Mouse (Mus musculus) naive thymus-derived CD4-positive, alpha-beta T cell, adult 2 months (primary cell): ENCODE measurements around the gene Haghl.
"Not testable (repeated sequence)": the region's sequence is repeated elsewhere in the genome, so short reads cannot be mapped to it uniquely, and the experiment has no call there.

Source experiments
- DNase-seq: peaks from one replicate; pipeline ENCODE4 v3.0.0-alpha.2; 2011; ENCODE audit warnings: low read depth

Gene Haghl

GRCm38 (mm10) chr17:25818851-25819780, 33.6 kb upstream of the Haghl start:
- no peak for DNase-seq

- DNase-seq: no peak
Observed at GRCm38 (mm10) chr17:25817662-25818061, 32.2 kb upstream of the Haghl start.

DNA sequence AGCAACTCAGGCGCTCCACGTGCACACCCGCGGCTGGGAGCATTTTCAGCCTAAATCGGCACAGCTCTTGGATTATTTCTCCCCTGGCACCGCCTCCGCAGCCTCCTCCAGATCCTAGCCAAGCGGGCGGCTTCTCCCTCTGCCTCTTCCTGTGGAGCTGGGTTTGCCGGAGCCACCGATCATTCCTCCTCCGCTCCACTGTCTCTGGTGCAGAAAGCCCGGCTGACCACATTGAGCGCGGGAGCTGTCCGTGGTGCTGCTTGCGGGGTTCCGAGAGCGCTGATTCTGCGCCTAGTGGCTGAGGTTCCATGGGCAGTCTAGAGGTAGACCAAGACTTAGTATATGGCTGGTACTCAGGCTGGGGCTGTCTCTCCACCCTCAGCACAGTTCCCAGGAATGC, 28.0 kb upstream of the Haghl start:
- peak; percentile 82 for DNase-seq

DNA sequence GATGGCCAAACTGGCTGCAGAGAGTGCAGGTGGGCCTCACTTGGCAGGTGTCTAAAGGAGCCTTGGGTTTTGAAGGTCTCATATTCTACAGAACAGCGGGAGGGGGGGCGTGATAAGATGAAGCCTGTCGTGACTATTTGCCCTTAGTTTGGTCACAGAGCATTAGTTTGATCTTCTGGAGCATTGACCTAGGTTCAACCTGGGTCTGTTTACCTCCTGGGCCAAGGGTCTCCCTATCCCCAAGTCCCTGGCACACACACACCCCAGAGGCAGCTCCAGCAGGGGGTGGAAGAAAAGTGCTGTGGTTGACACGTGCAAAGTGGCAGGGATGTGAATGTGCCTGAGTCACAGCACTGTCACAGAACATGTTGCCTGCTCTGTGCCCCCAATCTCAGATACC, 25.4 kb upstream of the Haghl start:
- no peak for DNase-seq

- DNase-seq: no peak
Observed at GRCm38 (mm10) chr17:25809606-25810340, 24.3 kb upstream of the Haghl start.

GRCm38 (mm10) chr17:25808789-25809605, 23.5 kb upstream of the Haghl start, which contains the start of gene Fbxl16:
Gene Fbxl16 (plus strand): TSS chr17:25809085.
- no peak for DNase-seq

DNA sequence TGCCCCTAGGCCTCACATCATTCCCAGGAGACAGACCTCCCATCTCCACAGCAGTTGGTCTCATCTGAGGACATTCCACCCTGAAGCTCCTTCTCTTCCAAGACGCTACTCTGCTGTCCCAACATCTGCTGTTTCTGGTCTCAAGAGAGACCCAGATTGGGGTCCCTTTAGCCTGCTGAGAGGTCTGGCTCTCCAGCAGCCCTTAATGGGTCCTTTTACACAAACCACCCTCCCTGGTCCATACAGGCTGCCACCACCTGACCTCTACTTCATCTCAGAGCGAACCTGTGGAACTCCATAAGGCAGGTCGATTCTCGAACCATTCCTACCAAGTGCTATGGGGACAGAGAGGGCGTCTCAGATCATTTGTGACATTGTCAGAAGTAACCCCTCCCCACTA, 22.6 kb upstream of the Haghl start:
- no peak for DNase-seq

DNA sequence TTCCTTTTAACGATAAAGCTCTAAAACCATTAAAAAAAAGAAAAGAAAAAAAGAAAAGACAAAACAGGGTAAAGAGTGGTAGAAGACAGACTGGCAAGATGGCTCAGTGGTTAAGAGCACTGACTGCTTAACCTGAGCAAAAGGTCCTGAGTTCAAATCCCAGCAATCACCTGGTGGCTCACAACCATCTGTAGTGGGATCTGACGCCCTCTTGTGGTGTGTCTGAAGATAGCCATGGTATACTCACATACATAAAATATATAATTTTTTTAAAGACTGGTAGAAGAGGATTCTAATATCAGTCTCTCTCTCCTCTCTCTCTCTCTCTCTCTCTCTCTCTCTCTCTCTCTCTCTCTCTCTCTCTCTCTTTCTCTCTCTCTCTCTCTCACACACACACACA, 22.0 kb upstream of the Haghl start:
- DNase-seq: not testable (repeated sequence)

- no peak for DNase-seq
Observed at GRCm38 (mm10) chr17:25806507-25806906, 21.0 kb upstream of the Haghl start.

DNA sequence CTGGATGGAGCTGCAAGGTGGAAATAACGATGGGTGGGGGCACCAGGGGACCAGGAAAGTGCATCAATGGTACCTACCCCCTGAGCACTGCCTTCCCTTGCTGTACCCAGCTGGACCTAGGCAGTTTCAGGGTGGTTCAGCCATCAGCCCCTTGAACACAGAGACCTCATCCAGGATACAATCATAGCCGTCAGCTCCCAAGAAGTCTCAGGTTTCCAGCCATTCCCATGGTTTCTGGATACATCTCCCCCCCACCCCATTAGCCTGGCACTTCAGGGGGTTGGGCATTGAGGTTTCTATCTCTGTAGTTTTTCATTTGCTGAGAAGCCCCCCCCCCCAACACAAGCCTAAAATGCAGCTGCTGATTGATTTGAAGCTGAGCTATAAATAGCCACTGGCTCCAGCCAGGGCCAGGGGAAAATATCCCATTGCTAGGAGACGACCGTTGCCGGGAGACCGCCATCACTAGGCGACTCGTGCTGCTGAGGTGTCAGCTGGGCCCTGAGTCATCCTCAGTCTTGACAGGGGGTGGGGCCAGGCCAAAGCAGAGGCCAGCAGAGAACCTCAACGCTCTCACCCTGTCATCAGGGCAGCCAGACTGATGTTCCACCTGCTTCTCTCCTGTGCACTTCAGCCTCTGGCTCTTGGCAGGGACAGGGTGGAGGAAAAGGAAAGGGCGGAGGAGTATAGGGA, 17.5 kb upstream of the Haghl start:
- DNase-seq: no peak

GRCm38 (mm10) chr17:25801029-25801428, 15.6 kb upstream of the Haghl start:
- peak; percentile 89 for DNase-seq

- DNase-seq: peak; percentile 82
Observed at GRCm38 (mm10) chr17:25796951-25797369, 11.5 kb upstream of the Haghl start, which contains the start of gene Metrn. Gene Metrn (minus strand): TSS chr17:25797136.

GRCm38 (mm10) chr17:25796211-25796771, 10.8 kb upstream of the Haghl start:
- DNase-seq: no peak

DNA sequence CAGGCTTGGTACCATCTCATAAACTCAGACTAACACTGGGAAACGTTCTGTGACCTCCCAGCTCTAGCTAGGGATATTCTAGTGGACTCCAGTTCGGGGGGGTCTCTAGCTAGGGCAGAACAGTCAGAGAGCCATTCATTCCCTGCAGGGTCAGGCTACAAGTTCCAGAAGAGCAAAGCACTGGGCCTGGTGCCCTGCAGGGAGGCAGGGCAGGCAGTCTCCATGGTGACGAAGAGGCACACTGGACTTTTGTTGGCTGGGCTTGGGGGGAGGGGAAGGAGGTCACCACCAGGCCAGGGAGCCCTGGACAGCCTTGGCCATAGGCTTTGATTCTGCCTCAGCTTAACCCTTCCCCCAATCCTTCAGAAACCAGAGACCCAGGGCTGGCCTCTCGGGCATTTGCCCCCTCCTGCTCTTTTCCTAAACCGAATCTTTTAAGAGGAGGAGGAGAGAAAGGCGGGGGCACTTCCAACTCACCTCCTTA, 10.2 kb upstream of the Haghl start, which contains the start of gene AC134908.4:
Gene AC134908.4, minus strand, starts transcription at position 51 of the 484 bp plus-strand sequence.
- no peak for DNase-seq

- DNase-seq: no peak
Observed at GRCm38 (mm10) chr17:25794998-25795397, 9.5 kb upstream of the Haghl start.

DNA sequence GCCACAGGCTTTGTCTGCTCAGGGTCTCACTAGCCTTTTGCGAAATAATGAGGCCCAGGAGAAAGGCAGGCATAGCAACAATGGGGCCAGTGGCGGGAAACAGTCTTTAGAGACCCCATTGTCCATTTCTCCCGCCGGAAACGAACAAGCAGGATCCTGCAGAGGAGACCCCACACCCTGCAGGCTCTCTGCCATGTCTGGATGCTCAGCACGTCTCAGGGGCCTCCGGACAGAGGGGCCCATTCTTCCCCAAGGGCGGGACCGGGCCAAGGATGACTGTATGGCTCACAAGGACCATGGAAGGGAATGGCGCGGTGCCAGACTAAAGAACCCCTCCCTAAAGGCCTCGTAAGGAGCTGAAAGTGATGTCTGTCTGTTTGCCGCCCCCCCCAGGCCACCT, 8.7 kb upstream of the Haghl start:
- no peak for DNase-seq

DNA sequence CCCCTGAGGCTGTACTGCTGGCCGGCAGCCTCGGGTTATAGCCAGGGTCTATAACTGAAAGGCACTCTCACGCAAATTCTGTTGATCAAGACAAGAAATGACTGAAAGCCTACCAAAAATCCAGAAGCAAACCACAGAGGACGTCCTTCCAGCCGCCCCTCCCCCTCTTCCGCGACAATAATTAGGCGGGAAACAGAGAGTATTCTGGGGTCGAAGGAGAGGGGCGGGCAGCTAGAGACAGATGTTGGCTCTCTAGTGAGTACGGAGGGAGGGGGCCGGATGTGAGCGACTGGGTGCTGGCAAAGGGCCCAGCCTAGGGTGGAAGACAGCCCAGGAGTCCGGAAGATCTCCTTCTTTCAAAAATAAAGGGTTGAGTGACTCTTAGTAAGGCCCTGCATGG, 7.1 kb upstream of the Haghl start, which contains the start of gene Fam173a:
Gene Fam173a, minus strand, starts transcription at position 287 of the 400 bp plus-strand sequence.
- DNase-seq: peak; percentile 89

DNA sequence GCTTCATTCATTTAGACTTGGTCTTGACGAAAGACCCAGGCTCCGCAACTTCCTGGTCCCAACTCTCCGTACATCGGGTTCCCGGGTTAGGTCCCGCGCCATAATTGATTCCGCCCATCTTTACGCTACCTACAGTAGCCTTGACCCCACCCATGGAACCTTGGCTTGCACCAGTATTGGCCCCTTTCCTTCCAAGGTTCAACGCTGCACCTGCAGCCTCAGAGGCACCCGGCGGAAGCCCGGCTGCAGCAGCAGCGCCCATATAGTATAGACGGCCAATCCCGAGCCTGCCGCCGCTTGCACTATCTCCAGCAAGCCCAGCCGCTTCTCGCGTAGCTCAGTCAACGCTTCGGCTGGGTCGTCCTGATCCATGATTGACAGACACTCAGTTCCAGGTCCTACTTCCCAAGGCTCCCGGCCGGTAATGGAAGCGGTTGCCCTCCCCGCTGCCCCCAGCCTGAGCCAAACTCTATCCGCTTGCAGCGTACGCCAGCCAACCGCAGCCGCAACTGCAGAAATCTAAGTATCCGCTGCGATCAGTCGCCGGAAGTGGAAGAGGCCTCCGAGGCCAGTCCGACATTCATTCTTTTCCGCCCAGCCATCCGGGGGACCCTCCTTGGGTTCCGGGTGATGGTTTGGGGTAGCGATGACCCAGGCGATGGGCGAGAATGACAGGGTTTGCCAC, 6.5 kb upstream of the Haghl start:
- DNase-seq: peak; percentile 92

DNA sequence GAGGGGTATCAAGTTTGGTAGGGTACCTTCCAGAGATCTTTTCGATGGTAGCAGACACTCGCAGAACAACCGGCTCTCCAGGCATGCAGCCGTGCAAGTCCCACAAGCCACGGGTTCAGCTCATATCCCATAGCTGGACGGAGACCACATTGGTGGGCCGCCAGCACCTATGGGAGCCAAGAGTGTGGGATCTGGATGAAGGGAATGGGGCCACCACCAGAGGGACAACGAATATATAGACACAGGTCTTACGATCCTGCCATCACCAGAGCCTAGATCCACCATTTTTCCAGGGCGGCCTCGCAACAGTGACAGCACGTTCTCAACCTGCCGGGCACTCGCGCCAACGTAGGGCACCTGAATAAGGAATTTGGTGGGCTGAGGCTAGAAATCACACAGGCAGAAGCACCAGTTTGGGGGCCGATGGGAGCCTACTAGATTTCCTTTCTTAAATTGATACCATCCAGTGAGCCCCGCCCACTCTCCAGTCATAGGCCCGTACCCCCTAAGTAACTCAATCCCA, 5.9 kb upstream of the Haghl start:
- no peak for DNase-seq
